Mouse (Mus musculus) spleen, postnatal 36 days (tissue): Measurements from ENCODE around the gene Wnt10a.
"Not testable (repeated sequence)": the region's sequence is repeated elsewhere in the genome, so short reads cannot be mapped to it uniquely, and the experiment has no call there.

Experiments used
- DNase-seq, 2 experiments: peaks; one replicate each; pipeline ENCODE4 v3.0.0; 2022; ENCODE audit warnings: low spot score in 2 of 2, mixed read lengths in 1 of 2

Gene Wnt10a

GRCm38 (mm10) chr1:74814931-74815647 is 23.8 kb downstream of the Wnt10a start:
- DNase-seq: no peak

GRCm38 (mm10) chr1:74815965-74816364 is 24.6 kb downstream of the Wnt10a start:
- not testable (repeated sequence) for DNase-seq

- peak; percentile 87 to 88 for DNase-seq
Observed at GRCm38 (mm10) chr1:74816612-74817199, 25.4 kb downstream of the Wnt10a start.

GRCm38 (mm10) chr1:74817219-74817618 is 25.9 kb downstream of the Wnt10a start:
- DNase-seq: no peak

- no peak for DNase-seq
Observed at GRCm38 (mm10) chr1:74818509-74818908, 27.2 kb downstream of the Wnt10a start.

- not testable (repeated sequence) for DNase-seq
Observed at GRCm38 (mm10) chr1:74823598-74823997, 32.3 kb downstream of the Wnt10a start.

GRCm38 (mm10) chr1:74824518-74825302 is 33.4 kb downstream of the Wnt10a start:
- no peak for DNase-seq

- DNase-seq: no peak
Observed at GRCm38 (mm10) chr1:74830061-74830460, 38.7 kb downstream of the Wnt10a start.

GRCm38 (mm10) chr1:74833255-74833654 is 41.9 kb downstream of the Wnt10a start:
- no peak for DNase-seq

- no peak for DNase-seq
Observed at GRCm38 (mm10) chr1:74843090-74843489, 51.8 kb downstream of the Wnt10a start.

GRCm38 (mm10) chr1:74846341-74846740 is 55.0 kb downstream of the Wnt10a start:
- DNase-seq: no peak

GRCm38 (mm10) chr1:74848946-74849345 is 57.6 kb downstream of the Wnt10a start:
- no peak for DNase-seq

GRCm38 (mm10) chr1:74850251-74850650 is 58.9 kb downstream of the Wnt10a start:
- no peak for DNase-seq

- DNase-seq: no peak
Observed at GRCm38 (mm10) chr1:74851001-74851775, 59.9 kb downstream of the Wnt10a start.
